Mouse (Mus musculus): ENCODE data around the gene AI597479.
"Not testable (repeated sequence)": the region's sequence is repeated elsewhere in the genome, so short reads cannot be mapped to it uniquely, and the experiment has no call there.

AI597479 gene

DNA sequence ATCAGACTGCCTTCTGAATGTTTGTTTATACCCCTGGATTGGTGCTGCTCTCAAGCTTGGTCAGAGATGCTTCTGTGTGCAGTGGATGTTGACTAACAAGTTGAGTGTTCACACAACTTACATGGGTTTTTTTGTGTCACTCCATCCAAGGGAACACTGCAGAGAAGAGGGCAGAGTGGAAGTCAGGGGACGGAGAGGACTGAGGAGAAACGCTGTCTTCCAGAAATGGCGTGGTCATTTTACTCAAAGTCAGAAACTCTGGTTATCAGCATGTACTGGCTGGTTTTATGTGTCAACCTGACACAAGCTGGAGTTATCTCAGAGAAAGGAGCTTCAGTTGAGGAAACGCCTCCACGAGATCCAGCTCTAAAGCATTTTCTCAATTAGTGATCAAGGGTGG, 22.4 kb downstream of the AI597479 start:
- no peak for ATAC-seq (ENCODE audit: insufficient number of reproducible peaks, low FRiP score, low TSS enrichment)

DNA sequence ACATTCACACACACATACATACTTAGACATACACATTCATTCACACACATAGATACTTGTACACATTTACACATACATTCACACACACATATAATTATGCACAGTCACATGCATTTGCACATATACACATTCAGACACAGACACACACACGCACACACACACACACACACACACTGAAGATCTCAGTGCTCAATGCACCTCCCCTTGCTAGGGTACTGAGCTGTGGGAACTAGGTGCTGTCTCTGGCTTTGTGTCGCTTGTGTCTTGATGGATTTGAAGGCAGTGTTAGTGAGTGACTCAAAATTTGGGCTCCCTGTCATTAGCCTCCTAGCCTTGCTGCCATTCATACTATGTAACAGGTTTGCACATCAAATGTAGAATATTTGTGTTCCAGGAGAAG, 24.1 kb downstream of the AI597479 start:
- ATAC-seq (ENCODE audit: insufficient number of reproducible peaks, low FRiP score, low TSS enrichment): no peak

DNA sequence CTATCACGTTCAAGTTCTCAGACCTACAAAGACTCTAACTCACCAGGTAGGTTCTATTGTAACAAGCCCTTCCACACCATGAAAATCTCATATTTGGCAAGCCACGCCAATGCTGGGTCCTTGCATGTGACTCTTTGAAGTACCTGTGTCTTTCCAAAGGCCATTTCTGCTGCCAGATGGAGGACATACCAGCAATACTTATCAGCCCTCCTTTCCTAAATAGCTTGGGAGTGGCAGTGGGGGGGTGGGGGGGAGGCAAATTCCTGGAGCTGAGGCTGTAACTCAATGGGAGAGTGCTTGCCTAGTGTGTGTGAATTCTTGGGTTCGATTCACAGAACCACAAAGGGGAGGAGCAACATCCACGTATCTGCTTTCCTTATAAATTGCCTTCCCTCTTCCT, 26.2 kb downstream of the AI597479 start:
- no peak for ATAC-seq (ENCODE audit: insufficient number of reproducible peaks, low FRiP score, low TSS enrichment)

DNA sequence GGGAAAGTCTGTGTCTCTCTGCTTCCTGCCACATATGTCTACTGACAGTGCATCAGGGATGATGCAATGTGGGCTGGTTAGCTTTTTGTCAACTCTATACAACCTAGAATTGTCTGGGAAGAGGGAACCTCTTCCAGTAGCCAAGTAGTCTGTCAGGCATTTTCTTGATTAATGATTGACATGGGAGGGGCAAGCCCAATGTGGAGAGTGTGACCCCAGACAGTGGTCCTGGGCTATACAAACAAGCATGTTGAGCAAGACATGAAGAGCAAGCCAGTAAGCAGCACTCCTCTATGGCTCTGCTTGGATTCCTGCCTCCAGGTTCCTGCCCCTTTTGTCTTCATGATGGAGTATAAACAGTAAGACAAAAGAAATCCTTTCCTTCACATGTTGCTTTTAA, 28.7 kb downstream of the AI597479 start:
- no peak for ATAC-seq (ENCODE audit: insufficient number of reproducible peaks, low FRiP score, low TSS enrichment)

DNA sequence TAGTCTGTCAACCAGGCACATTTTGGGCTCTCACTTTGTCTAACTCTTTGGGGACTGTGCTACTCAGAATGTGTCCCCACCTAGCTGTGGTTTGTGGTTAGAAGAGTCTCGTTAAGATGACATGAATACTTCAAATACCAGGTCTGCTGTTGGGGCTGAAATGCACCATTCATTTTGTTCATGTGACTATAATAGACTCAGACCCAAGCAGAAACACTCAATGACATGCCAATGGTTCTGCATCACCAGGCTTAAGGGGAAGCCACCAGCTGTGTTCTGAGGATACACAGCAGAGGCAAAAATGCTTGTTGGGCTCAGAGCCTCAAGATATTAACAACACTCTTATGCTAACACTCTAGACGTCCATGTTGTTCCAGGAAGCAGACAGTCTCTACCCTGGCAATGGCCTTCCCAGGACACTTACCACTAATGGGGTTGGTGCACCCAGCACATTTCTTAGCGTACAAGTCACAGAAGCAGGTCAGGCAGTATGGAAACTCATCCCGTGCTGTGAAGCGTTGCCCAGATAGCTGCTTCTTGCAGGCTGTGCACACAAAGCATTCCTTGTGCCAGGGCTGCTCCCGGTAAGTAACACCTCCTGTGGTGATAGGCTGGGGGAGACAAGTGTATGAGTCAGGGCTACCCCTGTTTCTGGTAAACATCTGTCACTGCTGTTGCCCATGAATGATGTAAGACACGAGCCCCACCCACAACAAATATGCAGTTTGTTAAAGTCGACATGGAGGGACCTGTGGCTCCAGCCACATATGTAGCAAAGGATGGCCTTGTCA, 29.5 kb downstream of the AI597479 start:
- ATAC-seq (ENCODE audit: insufficient number of reproducible peaks, low FRiP score, low TSS enrichment): no peak

DNA sequence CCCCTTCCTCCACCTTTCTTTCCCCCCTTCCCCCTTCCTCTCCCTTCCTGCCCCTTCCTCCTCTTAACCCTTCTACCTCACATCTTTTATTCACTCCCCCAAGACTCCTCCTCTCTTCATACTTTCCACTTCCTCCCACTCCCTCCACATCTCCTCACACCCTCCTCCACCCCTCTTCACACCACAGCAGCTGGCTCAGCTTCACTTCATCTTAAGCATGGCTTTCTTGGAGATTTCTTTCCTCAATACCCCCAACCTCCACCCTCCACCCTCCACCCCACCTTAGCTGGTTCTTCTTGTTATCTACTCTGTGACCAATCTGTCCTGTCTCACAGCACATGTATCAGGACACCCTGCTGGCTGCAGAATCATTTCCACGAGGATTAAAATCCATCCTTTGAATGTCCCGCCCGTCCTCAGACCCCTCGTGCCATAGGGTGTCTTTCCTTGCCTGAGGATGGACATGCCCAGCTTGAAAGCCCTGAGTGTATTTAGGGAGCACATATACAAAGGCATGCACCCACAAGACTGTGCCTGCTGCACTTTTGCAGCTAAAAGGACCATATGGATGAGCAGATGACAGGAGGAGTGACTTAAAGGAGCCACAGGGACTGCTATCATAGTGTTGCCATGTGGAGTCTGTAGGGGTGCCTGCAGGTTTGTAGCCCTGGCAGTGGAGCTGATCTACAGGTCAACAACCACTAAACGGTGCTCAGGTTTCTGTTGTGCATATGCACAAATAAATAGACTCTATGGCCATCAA, 31.9 kb downstream of the AI597479 start:
- ATAC-seq (ENCODE audit: insufficient number of reproducible peaks, low FRiP score, low TSS enrichment): 0 out of 2 replicates have a peak, but pooled peaks have one; percentile 9

DNA sequence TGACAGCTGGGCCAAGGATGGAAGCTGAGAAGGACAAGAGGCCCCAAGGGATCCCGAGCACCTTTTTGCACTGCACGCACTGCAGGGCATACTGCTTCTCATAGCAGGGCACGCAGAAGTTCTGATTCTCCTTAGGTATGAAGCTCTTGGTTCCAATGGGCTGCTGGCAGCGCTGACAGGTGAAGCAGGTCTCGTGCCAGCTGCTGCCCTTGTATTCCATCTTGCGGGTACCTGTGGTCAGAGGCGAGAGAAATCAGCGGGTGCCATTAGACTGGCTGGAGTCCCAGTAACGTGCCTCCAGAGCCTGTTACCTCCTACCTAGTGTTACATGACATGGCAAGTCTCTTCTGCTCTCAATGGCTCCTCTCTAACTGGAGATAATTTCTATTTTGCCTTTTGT, 33.1 kb downstream of the AI597479 start:
- no peak for ATAC-seq (ENCODE audit: insufficient number of reproducible peaks, low FRiP score, low TSS enrichment)

DNA sequence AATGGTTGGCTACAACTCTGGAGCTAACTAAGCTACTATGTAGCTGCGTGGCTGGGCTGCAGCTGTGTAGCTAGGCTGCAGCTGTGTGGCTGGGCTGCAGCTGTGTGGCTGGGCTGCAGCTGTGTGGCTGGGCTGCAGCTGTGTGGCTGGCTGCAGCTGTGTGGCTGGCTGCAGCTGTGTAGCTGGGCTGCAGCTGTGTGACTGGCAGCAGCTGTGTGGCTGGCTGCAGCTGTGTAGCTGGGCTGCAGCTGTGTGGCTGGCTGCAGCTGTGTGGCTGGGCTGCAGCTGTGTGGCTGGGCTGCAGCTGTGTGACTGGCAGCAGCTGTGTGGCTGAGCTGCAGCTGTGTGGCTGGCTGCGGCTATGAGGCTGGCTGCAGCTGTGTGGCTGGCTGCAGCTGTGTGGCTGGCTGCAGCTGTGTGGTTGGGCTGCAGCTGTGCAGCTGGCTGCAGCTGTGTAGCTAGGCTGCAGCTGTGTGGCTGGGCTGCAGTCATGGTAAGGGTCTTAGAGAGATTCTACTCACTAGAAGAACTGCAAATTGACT, 38.0 kb downstream of the AI597479 start:
- ATAC-seq (ENCODE audit: insufficient number of reproducible peaks, low FRiP score, low TSS enrichment): not testable (repeated sequence)

DNA sequence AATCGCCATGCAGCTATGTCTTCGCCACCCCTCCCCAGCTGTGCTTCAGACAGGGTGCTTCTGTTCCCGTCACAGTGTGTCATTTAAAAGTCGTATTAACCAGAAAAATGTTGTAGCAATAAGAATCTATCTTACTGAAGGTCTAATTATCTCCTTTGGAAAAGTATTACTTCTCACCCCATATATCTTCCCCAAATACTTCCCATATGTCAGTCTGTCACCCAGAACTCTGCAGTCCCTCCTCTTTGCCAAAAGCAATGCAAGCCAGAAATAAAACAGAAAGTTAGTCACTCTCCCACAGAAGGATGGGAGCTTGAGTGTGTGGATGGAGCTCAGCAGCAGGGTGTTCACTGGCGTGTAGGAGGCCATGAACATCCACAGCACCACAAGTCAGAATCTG, 38.8 kb downstream of the AI597479 start:
- ATAC-seq (ENCODE audit: insufficient number of reproducible peaks, low FRiP score, low TSS enrichment): no peak

DNA sequence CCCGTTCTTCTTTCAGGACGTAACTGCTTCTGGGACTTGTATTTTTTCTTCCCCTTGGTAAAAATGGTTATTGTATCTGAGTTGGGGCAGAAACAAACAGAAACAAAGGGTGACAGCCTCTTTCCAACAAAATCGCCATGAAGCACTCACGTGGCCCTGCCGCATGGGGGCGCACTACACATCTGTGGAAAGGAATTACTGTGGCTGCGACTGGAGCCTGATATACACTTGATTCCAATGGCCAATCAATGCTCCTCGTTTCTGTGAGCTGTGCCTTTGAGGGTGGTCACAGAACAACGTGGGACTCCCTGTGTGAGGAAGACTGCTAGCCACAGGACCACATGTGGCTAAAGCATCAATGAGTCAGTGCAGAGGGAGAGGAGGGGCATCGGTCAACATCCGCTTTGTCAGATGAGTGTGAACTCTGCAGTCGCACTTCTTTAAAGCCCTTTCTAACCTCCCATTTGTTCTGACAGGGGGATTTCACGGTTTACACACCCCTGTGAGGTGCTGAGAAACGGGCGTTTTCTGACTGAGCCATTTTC, 39.8 kb downstream of the AI597479 start:
- ATAC-seq (ENCODE audit: insufficient number of reproducible peaks, low FRiP score, low TSS enrichment): no peak

DNA sequence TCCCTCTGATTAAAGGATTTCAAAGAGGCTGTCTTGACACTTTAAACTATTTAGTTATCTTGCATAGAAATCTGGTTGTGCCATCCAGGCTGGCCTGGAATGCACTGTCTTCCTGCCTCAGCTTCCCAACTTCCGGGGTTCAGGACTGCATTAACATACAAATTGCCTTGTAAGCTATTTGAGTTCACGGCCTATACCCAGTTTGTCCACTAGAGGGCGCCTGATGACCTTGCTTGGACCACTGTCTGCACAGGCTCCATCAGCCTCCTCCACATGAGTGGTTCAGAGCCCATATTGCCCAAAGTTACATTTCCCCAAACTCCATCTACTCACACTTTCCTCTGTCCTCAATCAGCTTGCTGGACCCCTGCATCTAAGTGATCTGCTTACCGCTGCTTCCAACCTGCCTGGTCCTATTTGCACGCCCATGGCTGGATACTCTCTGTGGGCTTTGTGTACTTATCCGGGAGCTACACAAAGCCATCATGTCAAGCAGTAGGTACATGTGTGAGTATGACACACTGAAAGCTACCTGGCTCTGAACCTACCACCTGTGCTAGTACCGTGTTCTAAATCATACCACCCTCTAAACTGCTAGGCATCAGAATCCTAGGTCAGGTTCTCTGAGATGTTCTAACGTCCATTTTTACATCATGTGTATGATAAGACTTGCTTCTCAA, 41.2 kb downstream of the AI597479 start:
- peak; percentile 78 for ATAC-seq (ENCODE audit: insufficient number of reproducible peaks, low FRiP score, low TSS enrichment)

DNA sequence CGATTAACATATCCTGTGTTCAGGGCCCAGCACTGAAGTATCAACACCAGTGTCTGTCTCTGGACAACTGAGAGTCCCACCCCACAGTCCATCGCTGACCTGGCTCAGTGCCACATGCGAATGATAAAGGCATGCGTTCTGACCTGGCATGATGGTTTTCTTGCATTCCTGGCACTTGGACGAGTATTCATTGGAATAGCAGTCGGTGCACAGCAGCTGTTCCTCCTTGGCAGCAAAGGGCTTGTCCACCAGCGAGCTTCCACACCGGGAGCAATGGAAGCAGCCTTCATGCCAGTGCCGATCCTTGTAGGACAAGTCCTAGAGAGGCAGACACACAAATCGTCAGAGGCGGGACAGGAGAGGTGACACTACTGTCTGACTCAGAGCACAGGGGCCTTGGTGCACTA, 43.0 kb downstream of the AI597479 start:
- no peak for ATAC-seq (ENCODE audit: insufficient number of reproducible peaks, low FRiP score, low TSS enrichment)

DNA sequence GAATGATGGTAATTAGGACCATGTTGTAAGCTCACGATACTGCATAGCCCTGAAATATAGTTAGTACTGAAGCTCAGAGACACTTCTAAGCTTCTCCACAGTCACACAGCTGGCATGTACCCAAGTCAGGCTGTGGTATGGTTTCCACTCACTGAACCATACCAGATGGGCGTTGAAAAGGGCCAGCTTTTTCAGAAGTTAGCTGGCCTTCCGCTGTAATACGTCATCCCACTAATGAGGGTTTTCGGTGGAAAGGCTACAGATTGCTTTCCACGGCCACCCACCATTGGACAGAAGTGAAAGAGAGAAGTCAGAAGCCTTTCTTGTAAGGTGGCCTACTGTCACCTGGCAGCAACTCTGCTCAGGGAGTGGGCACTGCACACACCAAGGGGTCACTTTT, 44.3 kb downstream of the AI597479 start:
- ATAC-seq (ENCODE audit: insufficient number of reproducible peaks, low FRiP score, low TSS enrichment): no peak

DNA sequence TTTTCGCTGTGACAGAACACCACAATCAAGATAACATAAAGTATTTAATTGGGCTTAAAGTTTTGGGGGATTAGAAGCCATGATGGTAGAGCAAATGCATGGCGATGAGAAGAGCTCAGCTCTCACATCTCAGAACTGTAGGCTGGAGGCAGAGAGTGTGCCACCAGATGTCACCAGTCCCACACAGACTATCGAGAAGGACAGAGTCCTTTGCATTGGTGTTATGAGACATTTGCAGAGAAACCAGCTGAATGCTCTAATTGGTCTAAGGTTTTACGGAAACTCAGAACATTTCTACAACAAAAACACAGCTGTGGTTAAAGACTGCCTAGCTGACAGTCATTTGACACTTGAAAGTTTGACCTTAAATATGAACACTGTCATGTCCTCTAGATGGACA, 44.8 kb downstream of the AI597479 start:
- no peak for ATAC-seq (ENCODE audit: insufficient number of reproducible peaks, low FRiP score, low TSS enrichment)

DNA sequence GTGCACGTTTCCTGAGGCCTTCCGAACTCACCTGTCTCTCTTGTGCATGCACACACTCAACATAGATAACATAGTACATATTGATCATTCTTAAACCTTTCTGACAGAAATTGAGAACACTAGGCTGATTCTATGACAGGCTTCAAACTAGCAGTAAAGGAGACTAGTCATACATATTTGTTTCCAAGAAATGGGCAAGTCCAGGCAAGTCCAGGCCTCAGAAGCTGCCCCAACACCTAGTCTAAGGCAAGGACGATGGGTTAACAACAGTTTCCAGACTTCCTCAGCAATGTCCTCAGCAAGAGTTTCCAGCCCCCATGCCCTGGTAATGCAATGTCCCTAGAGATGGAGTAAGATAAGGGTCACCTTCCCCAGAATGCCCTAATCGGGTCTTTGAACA, 45.3 kb downstream of the AI597479 start:
- ATAC-seq (ENCODE audit: insufficient number of reproducible peaks, low FRiP score, low TSS enrichment): no peak

DNA sequence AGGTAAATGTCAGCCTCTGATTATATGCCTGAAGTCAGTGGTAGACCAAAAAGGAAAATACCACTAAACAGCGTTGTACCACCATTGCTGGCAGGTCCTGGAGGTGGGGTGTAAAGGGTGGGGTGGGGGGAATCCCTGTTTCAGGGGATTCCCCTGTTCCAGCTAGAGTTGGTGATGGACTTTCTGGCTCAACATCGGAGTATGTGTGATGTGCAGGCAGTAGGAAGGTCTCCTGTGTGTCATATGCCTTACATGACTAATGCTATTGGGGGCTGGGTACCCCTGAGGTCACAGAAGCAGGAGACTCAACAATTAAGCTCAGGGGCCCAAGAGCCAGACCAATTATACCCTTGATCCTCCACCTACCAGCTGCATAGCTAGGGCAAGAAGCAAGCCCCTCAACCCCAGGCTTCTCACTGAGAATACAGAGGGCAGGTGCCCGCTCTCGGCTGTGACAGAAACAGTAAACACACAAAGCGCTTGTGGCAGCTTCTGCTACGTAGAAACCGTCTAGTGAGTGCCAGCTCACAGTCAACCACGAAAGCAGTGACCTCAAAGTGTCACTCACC, 45.9 kb downstream of the AI597479 start:
- ATAC-seq (ENCODE audit: insufficient number of reproducible peaks, low FRiP score, low TSS enrichment): no peak

DNA sequence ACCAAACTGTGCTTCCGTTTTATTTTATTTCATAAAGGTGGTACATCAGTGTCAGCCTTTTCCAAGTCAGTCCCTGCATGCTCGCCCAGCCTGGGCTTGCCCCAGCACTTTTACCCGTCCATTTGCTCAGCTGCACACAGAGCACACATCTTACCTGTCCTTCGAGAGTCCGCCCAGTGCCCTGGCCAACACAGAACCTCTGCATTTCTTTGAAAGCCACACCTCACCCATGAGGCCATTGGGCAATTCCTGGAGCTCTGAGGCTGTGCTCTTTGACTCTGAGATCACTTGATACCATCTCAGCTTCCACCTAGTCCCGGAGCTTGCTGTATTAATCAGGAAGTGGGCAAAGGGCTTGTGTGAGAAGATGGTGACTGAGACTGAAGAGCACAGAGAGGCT, 46.9 kb downstream of the AI597479 start:
- no peak for ATAC-seq (ENCODE audit: insufficient number of reproducible peaks, low FRiP score, low TSS enrichment)

DNA sequence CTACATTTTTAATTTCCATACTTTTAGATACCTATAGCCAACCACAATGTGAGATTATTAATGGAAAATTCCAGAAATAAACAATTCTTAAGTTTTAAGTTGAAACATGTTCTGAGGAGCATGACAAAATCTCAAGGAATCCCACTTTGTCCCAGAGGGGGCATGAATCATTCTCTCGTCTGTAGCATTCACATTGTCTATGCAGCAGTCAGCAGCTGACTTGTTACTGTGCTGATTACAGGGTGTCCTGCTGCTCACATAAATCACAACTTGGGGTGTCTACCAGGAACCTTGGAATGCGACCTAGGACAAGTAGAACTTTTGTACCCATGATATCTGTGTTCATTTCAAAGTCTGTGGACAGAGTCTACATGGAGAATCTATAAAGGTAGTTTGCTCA, 49.0 kb downstream of the AI597479 start:
- ATAC-seq (ENCODE audit: insufficient number of reproducible peaks, low FRiP score, low TSS enrichment): no peak

DNA sequence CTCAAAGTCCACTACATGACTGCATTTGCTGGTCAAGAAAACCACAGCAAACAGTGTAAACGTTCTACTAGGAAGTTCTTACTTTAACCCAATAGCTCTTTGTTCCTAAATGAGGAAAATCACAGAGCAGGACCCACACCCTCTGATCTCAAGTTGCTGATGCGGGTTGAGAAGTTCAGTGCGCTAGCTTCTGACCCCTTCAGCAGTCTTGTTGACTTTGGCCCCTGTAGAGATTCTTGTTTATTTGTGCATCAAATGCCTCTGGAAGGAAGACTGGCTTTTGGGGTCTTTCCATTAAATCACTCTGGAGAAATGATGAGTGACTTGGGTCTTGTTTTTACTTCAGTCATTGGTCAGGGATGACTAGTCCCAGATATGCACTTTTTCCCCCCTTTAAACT, 51.7 kb downstream of the AI597479 start:
- no peak for ATAC-seq (ENCODE audit: insufficient number of reproducible peaks, low FRiP score, low TSS enrichment)

DNA sequence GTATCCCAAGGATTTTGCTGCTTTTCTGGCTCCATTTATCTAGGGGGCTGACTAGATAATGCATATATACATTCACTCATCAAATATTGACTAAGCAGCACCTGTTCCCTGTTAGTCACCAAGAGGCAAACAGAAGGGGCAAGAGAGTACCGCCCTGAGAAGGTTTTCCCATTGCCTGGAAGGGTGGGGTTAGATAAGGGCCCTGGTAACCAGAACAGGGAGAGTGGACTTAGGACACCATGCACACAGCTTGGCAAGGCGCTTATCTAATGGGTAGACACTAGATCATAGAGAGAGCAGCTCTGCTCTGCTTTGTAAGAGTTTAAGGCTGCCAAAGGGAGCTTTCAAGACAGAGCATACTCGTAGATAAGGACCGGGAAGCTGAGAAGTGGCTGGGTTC, 54.1 kb downstream of the AI597479 start:
- ATAC-seq (ENCODE audit: insufficient number of reproducible peaks, low FRiP score, low TSS enrichment): no peak
